Mouse (Mus musculus): ENCODE results near the gene Micu1. TPM values are rescaled to one million over a fixed set of nuclear protein-coding genes. Genes with fewer than 3 reads are reported as not detected.

Gene Micu1
- polyA plus RNA-seq, 1 experiment, result 22.9 TPM

DNA sequence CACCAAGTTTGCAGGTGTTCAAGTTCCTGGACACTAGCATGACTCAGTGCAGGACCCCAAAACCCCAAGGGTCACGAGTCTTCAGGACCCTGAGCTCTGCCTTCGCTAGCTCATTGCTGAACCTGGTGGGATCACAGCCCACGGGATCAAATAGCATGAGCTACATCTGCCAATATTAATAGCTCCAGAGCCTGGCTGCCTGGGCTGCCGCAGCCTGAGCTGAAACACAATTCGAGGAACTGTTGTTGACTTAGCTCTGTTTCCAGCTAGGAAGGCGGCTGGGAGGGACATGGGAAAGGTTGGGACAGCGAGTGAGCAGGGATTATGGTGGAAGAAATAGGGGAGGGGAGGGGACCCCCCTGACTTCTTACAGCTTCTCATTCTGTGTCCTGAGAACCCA lies 200.9 kb downstream of the Micu1 start:
- H3K9ac ChIP-seq (ENCODE audit: low read depth, poor library complexity, severe bottlenecking), result no peak overlapping the region
- H3K27ac ChIP-seq (ENCODE audit: insufficient read depth, low read length), result no peak overlapping the region
- H3K9me3 ChIP-seq (replicated peaks; ENCODE audit: control insufficient read depth, insufficient read depth, low read length, poor library complexity, severe bottlenecking), result no peaks in the 10 kb centered on the region
- H3K4me1 ChIP-seq (ENCODE audit: control insufficient read depth, insufficient read depth, low read length), result peaks cover 19% of the 10 kb centered on the region
- TF ChIP-seq POLR2A (IDR thresholded peaks at IDR 0.05; ENCODE audit: insufficient read depth, low read length) (no peak), CTCF (IDR thresholded peaks at IDR 0.05; ENCODE audit: low read depth, low read length) (no peak), EP300 (IDR thresholded peaks at IDR 0.05; ENCODE audit: insufficient read depth, low read depth, low read length) (no peak)
- no peaks in the 10 kb centered on the region for H3K27me3 ChIP-seq (ENCODE audit: control insufficient read depth, insufficient read depth, low read length, poor library complexity, severe bottlenecking)
- no peak overlapping the region for H3K4me3 ChIP-seq (ENCODE audit: low read depth, low read length)
- H3K36me3 ChIP-seq (ENCODE audit: control insufficient read depth, insufficient read depth, low read length, poor library complexity, severe bottlenecking), result no peaks in the 10 kb centered on the region

DNA sequence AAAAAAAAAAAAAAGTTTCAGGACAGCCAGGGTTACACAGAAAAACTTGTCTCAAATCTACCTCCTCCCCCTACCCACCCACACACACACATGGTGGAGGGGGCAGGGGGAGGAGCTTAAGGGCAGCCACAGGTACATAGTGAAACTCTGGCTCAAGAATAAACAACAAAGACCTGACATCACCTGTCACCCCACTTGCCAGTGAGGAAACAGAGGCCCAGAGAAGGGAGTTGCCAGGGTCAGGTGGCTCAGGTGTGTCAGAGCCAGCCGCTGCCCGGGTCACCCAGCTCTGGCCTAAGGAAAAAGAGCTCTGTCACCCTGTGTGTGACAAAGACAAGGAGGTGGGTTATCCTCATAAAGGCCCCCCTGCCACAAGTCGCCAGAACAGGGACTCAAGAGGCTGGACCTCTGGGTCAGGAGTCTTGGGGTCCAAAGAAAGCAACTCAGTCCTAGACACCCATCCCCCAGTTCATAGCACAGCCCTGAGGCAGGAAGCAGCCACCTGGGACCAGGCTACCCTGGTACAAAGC lies 204.9 kb downstream of the Micu1 start:
- Histone ChIP-seq H3K4me1 (ENCODE audit: control insufficient read depth, insufficient read depth, low read length) (peaks cover 13% of the 10 kb centered on the region), H3K36me3 (ENCODE audit: control insufficient read depth, insufficient read depth, low read length, poor library complexity, severe bottlenecking) (no peaks in the 10 kb centered on the region), H3K27me3 (ENCODE audit: control insufficient read depth, insufficient read depth, low read length, poor library complexity, severe bottlenecking) (no peaks in the 10 kb centered on the region), H3K4me3 (ENCODE audit: low read depth, low read length) (no peak overlapping the region), H3K9me3 (replicated peaks; ENCODE audit: control insufficient read depth, insufficient read depth, low read length, poor library complexity, severe bottlenecking) (no peaks in the 10 kb centered on the region), H3K27ac (ENCODE audit: insufficient read depth, low read length) (peak overlapping the region; percentile 74), H3K9ac (ENCODE audit: low read depth, poor library complexity, severe bottlenecking) (peak overlapping the region; percentile 39; the same call in 1 of the 2 replicates)
- no peak for TF ChIP-seq CTCF (IDR thresholded peaks at IDR 0.05; ENCODE audit: low read depth, low read length)
- no peak for TF ChIP-seq POLR2A (IDR thresholded peaks at IDR 0.05; ENCODE audit: insufficient read depth, low read length)
- no peak for TF ChIP-seq EP300 (IDR thresholded peaks at IDR 0.05; ENCODE audit: insufficient read depth, low read depth, low read length)

DNA sequence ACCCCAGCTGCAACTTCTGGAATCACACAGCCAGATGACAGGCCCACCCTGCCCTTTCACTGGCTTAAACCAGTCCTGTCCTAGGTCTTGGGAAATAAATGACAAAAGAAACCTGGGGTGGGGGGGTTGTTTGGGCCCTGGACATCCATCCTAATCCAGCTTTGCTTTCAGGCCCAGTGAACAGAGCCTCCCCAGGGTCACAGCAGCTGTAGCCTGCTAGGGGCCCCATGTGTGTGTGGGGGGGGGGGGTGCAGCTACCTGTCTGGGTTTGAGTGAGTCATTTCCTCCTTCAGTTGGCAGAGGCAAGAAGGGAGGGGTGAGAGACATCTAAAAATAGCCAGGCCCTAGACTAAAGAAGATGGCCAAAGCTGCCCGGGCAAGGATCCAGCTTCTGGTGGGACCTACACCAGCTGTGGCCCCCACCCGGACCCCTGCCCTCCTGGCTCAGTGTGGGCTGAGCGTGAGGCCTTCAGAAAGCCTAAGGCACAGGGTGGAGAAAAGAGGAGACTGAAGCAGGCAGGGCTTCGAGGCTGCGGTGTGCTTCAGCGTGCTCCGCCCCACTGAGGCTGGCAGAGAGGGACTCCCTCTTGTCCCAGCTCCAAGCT lies 205.5 kb downstream of the Micu1 start:
- peaks cover 7% of the 10 kb centered on the region for H3K4me1 ChIP-seq (ENCODE audit: control insufficient read depth, insufficient read depth, low read length)
- H3K27me3 ChIP-seq (ENCODE audit: control insufficient read depth, insufficient read depth, low read length, poor library complexity, severe bottlenecking), result no peaks in the 10 kb centered on the region
- no peaks in the 10 kb centered on the region for H3K9me3 ChIP-seq (replicated peaks; ENCODE audit: control insufficient read depth, insufficient read depth, low read length, poor library complexity, severe bottlenecking)
- peak overlapping the region; percentile 39; the same call in 1 of the 2 replicates for H3K9ac ChIP-seq (ENCODE audit: low read depth, poor library complexity, severe bottlenecking)
- peak; percentile 52 for TF ChIP-seq EP300 (IDR thresholded peaks at IDR 0.05; ENCODE audit: insufficient read depth, low read depth, low read length)
- TF ChIP-seq POLR2A (IDR thresholded peaks at IDR 0.05; ENCODE audit: insufficient read depth, low read length), result no peak
- TF ChIP-seq CTCF (IDR thresholded peaks at IDR 0.05; ENCODE audit: low read depth, low read length), result no peak
- peak overlapping the region; percentile 42 for H3K27ac ChIP-seq (ENCODE audit: insufficient read depth, low read length)
- H3K4me3 ChIP-seq (ENCODE audit: low read depth, low read length), result no peak overlapping the region
- no peaks in the 10 kb centered on the region for H3K36me3 ChIP-seq (ENCODE audit: control insufficient read depth, insufficient read depth, low read length, poor library complexity, severe bottlenecking)

- no peaks in the 10 kb centered on the region for H3K9me3 ChIP-seq (replicated peaks; ENCODE audit: control insufficient read depth, insufficient read depth, low read length, poor library complexity, severe bottlenecking)
- H3K4me1 ChIP-seq (ENCODE audit: control insufficient read depth, insufficient read depth, low read length), result peaks cover 7% of the 10 kb centered on the region
These were observed 206.6 kb downstream of the Micu1 start for GRCm38 (mm10) chr10:59908776-59909315.

GRCm38 (mm10) chr10:59909357-59909847 lies 207.1 kb downstream of the Micu1 start:
- H3K9me3 ChIP-seq (replicated peaks; ENCODE audit: control insufficient read depth, insufficient read depth, low read length, poor library complexity, severe bottlenecking), result no peaks in the 10 kb centered on the region
- no peaks in the 10 kb centered on the region for H3K36me3 ChIP-seq (ENCODE audit: control insufficient read depth, insufficient read depth, low read length, poor library complexity, severe bottlenecking)
- H3K27me3 ChIP-seq (ENCODE audit: control insufficient read depth, insufficient read depth, low read length, poor library complexity, severe bottlenecking), result no peaks in the 10 kb centered on the region
- peak overlapping the region; percentile 73 for H3K4me3 ChIP-seq (ENCODE audit: low read depth, low read length)
- 0 out of 2 replicates have a peak overlapping the region, but pooled peaks have one; percentile 3 for H3K9ac ChIP-seq (ENCODE audit: low read depth, poor library complexity, severe bottlenecking)
- TF ChIP-seq POLR2A (IDR thresholded peaks at IDR 0.05; ENCODE audit: insufficient read depth, low read length), result no peak
- no peak for TF ChIP-seq CTCF (IDR thresholded peaks at IDR 0.05; ENCODE audit: low read depth, low read length)
- no peak for TF ChIP-seq EP300 (IDR thresholded peaks at IDR 0.05; ENCODE audit: insufficient read depth, low read depth, low read length)
- H3K27ac ChIP-seq (ENCODE audit: insufficient read depth, low read length), result peak overlapping the region; percentile 80
- peaks cover 7% of the 10 kb centered on the region for H3K4me1 ChIP-seq (ENCODE audit: control insufficient read depth, insufficient read depth, low read length)

More at GRCm38 (mm10) chr10:59908776-59909315, 206.6 kb downstream of the Micu1 start:
- Histone ChIP-seq H3K4me3 (ENCODE audit: low read depth, low read length) (0 out of 2 replicates have a peak overlapping the region, but pooled peaks have one; percentile 15), H3K27me3 (ENCODE audit: control insufficient read depth, insufficient read depth, low read length, poor library complexity, severe bottlenecking) (no peaks in the 10 kb centered on the region), H3K9ac (ENCODE audit: low read depth, poor library complexity, severe bottlenecking) (no peak overlapping the region), H3K27ac (ENCODE audit: insufficient read depth, low read length) (peak overlapping the region; percentile 42), H3K36me3 (ENCODE audit: control insufficient read depth, insufficient read depth, low read length, poor library complexity, severe bottlenecking) (no peaks in the 10 kb centered on the region)
- no peak for TF ChIP-seq EP300 (IDR thresholded peaks at IDR 0.05; ENCODE audit: insufficient read depth, low read depth, low read length)

DNA sequence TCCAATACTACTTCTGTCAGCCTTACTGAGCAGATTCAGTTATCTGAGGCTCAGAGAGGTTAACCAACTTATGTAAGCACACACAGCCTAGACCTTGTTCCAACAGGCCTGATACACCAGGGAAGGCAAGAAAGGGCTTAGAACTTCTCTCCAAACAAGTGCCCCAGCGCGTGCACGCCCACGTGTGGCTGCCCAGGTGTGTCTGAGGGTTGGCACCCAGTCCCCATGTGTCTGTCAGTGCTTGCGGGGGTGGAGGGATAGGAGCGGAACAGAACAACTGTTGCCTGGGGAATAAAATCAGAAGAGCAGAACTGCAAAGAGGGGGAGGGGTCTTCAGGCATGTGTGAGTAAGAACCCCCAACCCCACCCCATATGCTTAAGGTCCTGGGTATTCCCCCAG lies 208.8 kb downstream of the Micu1 start:
- no peaks in the 10 kb centered on the region for H3K9me3 ChIP-seq (replicated peaks; ENCODE audit: control insufficient read depth, insufficient read depth, low read length, poor library complexity, severe bottlenecking)
- no peaks in the 10 kb centered on the region for H3K27me3 ChIP-seq (ENCODE audit: control insufficient read depth, insufficient read depth, low read length, poor library complexity, severe bottlenecking)
- H3K4me3 ChIP-seq (ENCODE audit: low read depth, low read length), result peak overlapping the region; percentile 16
- H3K36me3 ChIP-seq (ENCODE audit: control insufficient read depth, insufficient read depth, low read length, poor library complexity, severe bottlenecking), result no peaks in the 10 kb centered on the region
- peaks cover 15% of the 10 kb centered on the region for H3K4me1 ChIP-seq (ENCODE audit: control insufficient read depth, insufficient read depth, low read length)
- TF ChIP-seq POLR2A (IDR thresholded peaks at IDR 0.05; ENCODE audit: insufficient read depth, low read length) (no peak), CTCF (IDR thresholded peaks at IDR 0.05; ENCODE audit: low read depth, low read length) (no peak), EP300 (IDR thresholded peaks at IDR 0.05; ENCODE audit: insufficient read depth, low read depth, low read length) (no peak)
- peak overlapping the region; percentile 20 for H3K9ac ChIP-seq (ENCODE audit: low read depth, poor library complexity, severe bottlenecking)
- no peak overlapping the region for H3K27ac ChIP-seq (ENCODE audit: insufficient read depth, low read length)

Data from ES-Bruce4 (cell line).